Mouse (Mus musculus): ENCODE measurements around the gene Gm13305.
"Not testable (repeated sequence)": the region's sequence is repeated elsewhere in the genome, so short reads cannot be mapped to it uniquely, and the experiment has no call there.

The Gm13305 gene

DNA sequence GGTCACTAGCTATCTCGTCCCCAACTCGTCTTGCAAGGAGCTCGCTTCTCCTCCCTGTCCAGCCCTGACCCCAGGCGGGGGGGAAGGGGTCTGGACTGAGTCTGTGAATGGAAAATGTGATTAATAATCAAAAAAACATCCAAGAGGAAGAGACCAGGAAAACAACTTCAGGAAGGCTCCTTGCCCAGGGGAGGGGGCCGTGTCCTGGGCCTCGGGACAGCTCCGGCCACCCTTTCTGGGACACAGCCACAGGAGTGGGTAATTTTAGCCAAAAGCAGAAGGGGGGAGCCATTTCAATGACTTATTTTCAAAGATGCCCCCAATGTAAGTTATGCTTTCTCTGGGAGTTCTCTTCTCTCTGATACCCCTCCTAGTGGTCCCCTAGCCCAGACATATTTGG is at the start of gene Gm13305:
Gene Gm13305 (minus strand): TSS at position 101 of the 400 bp plus-strand sequence.
- in situ Hi-C loops (cut with MboI; ENCODE audit: low sequenced_read_pairs): not testable (repeated sequence)

GRCm38 (mm10) chr4:42184980-42185372 is 16.6 kb upstream of the Gm13305 start:
- in situ Hi-C loops (cut with MboI; ENCODE audit: low sequenced_read_pairs): not testable (repeated sequence)

DNA sequence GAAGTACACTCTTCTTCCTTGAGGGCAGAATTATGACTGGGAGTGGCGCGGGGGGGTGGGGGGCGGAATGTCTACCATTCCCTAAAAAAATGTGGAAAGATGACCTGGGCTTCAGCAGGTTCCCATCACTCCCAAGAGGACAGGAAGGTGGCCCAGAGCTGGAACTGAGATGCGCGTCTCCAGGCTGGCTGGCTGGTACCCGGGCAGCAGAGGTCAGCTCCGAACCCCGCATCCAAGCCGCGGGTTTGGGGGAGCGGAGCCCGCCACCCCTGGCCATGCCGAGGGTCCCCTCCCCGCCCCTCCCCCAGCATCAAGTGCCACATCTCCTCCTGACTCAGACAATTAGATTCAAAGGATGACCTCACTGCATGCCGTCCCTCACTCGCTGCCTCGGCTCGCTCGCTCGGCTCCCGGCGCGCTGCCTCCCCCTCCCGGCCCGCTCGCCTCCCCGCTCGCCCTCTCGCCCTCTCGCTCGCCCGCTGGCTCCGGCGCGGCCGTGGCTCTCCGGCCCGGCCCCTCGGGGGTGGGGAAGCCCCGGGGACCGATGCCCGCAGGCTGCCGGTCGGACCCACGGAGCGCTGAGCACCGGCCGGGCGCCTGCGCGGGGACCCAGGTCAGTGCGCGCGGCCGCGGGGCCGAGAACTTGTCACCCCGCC is 16.0 kb upstream of the Gm13305 start:
- in situ Hi-C loops (cut with MboI; ENCODE audit: low sequenced_read_pairs): not testable (repeated sequence)

GRCm38 (mm10) chr4:42183234-42184197 is 15.1 kb upstream of the Gm13305 start:
- in situ Hi-C loops (cut with MboI; ENCODE audit: low sequenced_read_pairs): not testable (repeated sequence)

GRCm38 (mm10) chr4:42178243-42178642 is 9.8 kb upstream of the Gm13305 start:
- in situ Hi-C loops (cut with MboI; ENCODE audit: low sequenced_read_pairs): not testable (repeated sequence)

- in situ Hi-C loops (cut with MboI; ENCODE audit: low sequenced_read_pairs): not testable (repeated sequence)
Measured at GRCm38 (mm10) chr4:42153136-42153535, 15.3 kb downstream of the Gm13305 start, which contains the start of gene Gm13306. Gene Gm13306, plus strand, starts transcription at chr4:42153436.

GRCm38 (mm10) chr4:42114517-42114916 is 53.9 kb downstream of the Gm13305 start, which contains the start of gene Gm13304:
Gene Gm13304, plus strand, starts transcription at chr4:42114817.
- in situ Hi-C loops (cut with MboI; ENCODE audit: low sequenced_read_pairs): not testable (repeated sequence)
